Mouse (Mus musculus) brown adipose tissue, adult 24 weeks (tissue): ENCODE measurements around the gene Limk1. TPM values are rescaled to one million over a fixed set of nuclear protein-coding genes. Genes with fewer than 3 reads are reported as not detected.

Experiments
- H3K27ac ChIP-seq: fragments of 200-500 bp; replicated peaks from 2 replicates; pipeline ENCODE4 v1.5.1; 2012; ENCODE audit warnings: low read depth, mild to moderate bottlenecking, low read length
- H3K4me1 ChIP-seq: fragments of 200-500 bp; 2 replicates; pipeline ENCODE4 v1.6.1; 2012; ENCODE audit warnings: low read length, mixed read lengths; ENCODE audit not compliant: control insufficient read depth, insufficient read depth, insufficient read length
- H3K4me3 ChIP-seq: fragments of 200-500 bp; 2 replicates; pipeline ENCODE4 v1.5.1; 2012; ENCODE audit warnings: low read depth, mild to moderate bottlenecking, low read length, moderate library complexity; ENCODE audit not compliant: insufficient read depth
- polyA plus RNA-seq: library from polyadenylated mRNA; stranded (reverse); fragments of >200 nt; gene quantifications from 2 replicates; pipeline ENCODE4 v1.2.4, GENCODE M21; 2012; ENCODE audit not compliant: missing spikeins, insufficient read depth, insufficient read length

Limk1 gene
- polyA plus RNA-seq, 1 experiment: 7.5 TPM

DNA sequence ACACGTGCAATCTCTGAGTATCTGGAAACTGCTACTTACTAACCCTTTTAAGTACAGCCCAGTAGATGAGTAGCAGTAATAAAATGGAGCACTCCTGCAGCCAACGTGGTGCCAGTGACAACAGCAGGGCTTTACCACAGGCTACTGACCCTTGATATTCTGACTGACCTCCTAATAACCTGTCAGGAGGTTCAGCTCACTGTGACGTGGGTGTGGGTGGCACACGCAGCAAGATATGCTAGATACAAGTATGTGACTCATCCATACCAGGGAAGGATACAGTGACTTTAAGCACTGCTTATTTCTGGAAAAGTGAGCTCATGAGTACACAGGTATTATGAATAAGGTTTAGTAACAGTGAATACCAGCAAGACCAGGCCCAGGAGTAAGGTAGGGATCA, 58.9 kb downstream of the Limk1 start:
- Histone ChIP-seq H3K4me3 (no peak overlapping the region), H3K27ac (no peak overlapping the region), H3K4me1 (peaks cover 12% of the 10 kb centered on the region; the same call in 1 of the 2 replicates)

DNA sequence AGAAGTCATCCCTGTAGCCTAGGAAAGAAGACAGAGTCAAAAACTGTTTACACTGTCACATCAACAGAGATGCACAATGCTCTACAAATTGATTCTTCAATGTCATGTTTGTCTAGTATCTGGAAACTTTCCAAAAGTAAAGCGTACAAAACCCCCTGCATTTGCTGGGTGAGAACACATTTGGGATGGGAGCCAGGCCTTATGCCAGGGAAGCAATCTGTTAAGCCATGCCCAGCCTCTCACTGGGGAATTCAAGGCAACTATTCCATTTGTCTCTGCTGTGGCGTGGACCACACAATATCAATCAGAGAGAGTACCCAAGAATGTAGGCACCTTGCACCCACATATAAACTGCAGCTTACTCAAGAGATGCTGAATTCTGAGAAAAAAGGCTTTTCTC, 66.3 kb downstream of the Limk1 start:
- H3K27ac ChIP-seq: no peak overlapping the region
- no peaks in the 10 kb centered on the region for H3K4me1 ChIP-seq
- H3K4me3 ChIP-seq: no peak overlapping the region

DNA sequence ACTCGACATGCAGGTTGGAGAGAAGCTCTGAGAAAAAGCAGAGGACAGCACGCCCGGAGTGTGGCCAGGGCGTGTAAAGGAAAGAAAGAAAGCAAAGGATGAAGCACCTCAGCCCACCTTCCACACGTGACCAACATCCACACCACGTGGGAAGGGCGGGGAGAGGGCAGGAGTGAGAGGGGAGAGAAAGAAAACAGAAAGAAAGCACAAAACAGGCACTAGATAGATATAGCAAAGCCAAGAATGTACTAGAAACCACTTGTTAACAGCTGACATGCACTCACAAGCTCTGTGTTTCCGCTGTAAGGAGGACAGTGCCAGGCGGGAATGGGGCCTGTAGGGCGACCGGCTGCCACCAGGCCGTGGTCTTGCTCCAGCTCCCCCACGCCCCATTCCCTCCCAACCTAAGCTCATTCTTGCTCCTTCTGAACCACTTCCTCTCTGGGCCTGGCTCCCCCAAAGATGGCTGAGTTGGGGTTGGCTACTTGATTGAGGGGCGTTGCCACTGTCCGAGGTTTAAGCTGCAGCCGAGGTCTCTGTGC, 67.2 kb downstream of the Limk1 start:
- Histone ChIP-seq H3K27ac (no peak overlapping the region), H3K4me3 (no peak overlapping the region), H3K4me1 (no peaks in the 10 kb centered on the region)

DNA sequence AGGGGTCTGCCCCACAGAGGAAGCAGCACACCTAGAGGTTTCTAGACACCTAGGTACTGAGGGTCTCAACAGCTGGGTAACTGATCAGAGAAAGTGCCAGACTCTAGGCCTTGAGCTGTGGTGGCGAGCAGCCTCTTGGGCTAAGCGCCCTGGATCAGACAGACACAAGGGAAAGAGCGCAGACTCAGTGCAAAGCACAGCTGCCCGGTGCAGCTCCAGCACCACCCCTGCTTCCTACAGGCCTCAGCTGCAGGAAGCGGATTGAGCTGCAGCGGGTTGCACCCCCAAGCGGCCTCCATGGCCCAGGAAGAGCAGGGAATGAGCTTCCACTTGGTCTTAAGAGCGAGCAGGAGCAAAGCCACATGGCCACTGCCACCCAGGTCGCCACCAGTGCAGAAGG, 67.9 kb downstream of the Limk1 start:
- Histone ChIP-seq H3K27ac (no peak overlapping the region), H3K4me3 (no peak overlapping the region), H3K4me1 (no peaks in the 10 kb centered on the region)

DNA sequence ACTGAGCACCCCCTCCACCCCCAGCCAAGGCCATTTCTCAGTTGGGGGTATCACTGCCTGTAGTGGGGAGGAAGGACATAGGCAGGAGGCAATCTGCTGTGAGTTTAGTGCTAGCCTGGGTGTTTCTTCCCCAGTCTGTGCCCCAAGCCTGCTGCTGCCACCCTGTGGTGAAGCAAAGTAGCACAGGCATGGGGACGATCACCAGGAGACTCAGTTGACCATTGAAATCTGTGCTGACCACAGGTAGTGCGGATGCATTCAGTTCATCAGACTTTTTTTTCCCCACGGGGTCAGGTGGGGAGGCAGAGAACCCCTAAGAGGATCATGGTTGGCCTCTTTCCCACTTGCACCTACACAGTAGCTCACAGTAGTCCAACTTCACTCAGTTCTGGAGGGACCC, 71.3 kb downstream of the Limk1 start:
- Histone ChIP-seq H3K27ac (no peak overlapping the region), H3K4me3 (no peak overlapping the region), H3K4me1 (no peaks in the 10 kb centered on the region)

DNA sequence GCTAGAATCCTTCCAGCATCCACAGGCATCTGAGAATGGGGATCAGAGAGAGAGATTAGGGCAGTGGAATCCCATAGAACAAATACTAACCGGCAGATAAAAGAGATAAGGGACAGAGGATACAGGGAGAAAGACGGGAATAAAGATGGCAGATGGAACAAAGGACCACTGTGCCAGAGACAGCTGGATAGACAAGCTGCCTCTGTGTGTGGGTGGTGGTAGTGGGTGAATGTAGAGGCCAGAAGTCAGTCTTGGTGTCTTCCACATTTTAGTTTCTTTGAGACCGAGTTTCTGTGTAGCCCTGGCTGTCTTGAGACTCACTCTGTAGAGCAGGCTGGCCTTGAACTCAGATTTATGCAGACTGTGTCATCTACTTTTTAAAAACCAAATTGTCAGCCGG, 72.6 kb downstream of the Limk1 start:
- Histone ChIP-seq H3K4me1 (no peaks in the 10 kb centered on the region), H3K27ac (0 out of 2 replicates have a peak overlapping the region, but pooled peaks have one; percentile 1), H3K4me3 (no peak overlapping the region)

DNA sequence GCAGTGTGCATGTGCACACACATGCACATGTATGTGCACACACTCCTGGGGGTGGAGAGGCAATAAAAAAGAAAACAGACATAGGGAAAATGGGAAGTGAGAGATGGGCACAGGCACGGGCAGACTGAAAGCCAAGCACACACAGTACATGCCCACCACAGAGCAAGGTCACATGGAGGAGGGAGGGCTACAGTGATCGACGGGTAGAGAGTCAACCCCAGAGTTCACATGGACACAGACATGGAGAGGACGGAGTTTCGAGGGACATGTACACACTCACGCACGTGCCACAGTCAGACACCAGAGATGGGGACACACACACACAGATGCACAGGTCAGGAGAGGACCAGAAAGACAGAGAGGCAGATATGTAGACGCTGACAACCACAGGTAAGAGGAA, 73.0 kb downstream of the Limk1 start:
- Histone ChIP-seq H3K4me3 (no peak overlapping the region), H3K4me1 (no peaks in the 10 kb centered on the region), H3K27ac (0 out of 2 replicates have a peak overlapping the region, but pooled peaks have one; percentile 1)

DNA sequence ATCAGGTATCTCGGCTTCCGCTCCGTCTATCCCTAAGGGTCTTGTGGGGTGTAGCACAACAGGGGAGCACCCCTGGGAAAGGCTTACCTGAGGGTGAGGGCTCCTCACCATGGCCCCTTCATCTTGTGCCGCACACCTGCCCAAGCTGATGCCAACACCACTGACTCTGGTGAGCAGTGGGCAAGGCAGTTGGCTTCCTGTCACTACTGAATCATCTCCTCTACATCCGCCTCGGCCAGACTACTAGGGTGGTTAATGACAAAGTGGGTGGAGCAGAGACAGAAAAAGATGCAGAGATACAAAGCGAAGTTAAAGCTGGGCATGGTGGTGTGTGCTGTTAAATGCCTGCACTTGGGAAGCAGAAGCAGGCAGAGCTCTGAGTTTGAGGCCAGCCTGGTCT, 73.6 kb downstream of the Limk1 start, which contains the start of gene Lat2:
Lat2 (minus strand) TSS at position 224 of the 400 bp plus-strand sequence.
- H3K27ac ChIP-seq: peak within 1 kb of the TSS; percentile 61
- no peaks in the 10 kb centered on the region for H3K4me1 ChIP-seq
- peak within 1 kb of the TSS; percentile 33 for H3K4me3 ChIP-seq

DNA sequence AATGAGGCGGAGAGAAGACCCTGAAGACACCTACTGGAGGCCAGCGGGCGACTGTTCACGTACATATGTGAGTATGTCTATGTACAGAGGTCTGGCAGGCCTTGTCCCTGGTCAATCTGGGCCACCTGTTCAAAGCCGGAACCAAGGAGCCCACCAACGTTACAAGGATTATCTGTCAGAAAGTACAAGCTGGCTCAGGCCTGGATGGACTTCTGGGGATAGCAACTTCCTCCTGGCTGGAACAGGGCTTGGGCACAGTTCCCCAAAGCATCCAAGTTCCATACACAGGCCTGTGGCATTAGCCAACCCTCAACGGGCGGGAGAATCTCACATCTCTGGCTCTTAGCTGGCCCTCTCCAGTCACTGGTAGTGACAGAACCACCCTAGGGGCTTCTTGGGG, 74.1 kb downstream of the Limk1 start:
- H3K4me3 ChIP-seq: peak overlapping the region; percentile 33
- H3K27ac ChIP-seq: peak overlapping the region; percentile 61

DNA sequence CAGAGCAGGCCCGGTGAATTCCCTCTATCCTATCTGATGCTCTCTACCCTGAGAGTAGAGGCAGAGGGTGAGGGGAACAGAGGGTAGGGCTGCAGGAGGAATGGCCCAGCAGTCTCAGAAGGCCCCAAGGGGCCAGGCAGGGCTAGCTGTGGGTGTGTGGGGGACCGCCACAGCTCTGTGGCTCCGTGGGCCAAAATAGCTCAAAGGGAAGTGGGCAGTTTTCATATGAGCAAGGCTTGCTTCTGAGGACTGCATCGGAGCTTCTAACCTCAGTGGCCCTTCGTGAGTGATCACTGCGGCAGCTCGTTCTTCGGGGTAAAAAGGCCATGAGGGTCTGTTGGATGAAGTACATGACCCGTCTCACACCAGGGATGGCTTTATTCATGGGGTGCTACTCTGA, 74.7 kb downstream of the Limk1 start:
- Histone ChIP-seq H3K4me1 (no peaks in the 10 kb centered on the region), H3K4me3 (peak overlapping the region; percentile 33; the same call in 1 of the 2 replicates), H3K27ac (peak overlapping the region; percentile 61)

More for the DNA sequence above, 74.1 kb downstream of the Limk1 start:
- no peaks in the 10 kb centered on the region for H3K4me1 ChIP-seq

DNA sequence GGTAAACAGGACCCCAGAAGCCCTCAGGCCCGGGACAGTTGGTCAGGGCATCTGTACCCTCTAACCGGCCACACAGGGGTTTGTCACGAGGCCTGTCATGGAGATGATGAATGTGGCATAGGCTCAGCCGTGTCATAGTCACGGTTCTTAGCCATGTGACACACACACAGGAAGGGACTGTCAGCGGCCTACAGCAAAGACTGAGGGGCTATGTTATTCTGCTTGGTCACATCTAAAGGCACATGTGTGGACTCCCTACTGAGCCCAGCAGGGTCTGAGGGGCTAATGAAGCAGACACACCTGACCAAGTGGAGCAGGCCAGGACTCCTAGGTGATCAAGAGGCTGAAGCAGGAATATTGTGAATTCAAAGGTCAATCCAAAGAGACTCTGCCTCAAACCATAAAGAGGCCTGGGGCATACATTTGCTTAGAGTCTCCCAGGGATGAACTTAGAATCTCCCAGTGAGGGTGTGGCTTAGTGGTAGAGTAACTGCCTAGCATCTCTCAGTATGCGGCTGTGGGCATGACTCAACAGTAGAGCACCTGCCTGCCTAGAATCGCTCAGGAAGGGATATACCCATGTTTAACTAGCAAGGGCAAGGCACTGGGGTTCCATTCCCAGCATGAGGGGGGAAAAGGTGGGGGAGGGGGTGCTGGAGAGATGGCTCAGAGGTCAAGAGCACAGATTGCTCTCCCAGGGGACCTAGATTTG, 76.4 kb downstream of the Limk1 start:
- Histone ChIP-seq H3K4me1 (no peaks in the 10 kb centered on the region), H3K4me3 (no peak overlapping the region), H3K27ac (no peak overlapping the region)

DNA sequence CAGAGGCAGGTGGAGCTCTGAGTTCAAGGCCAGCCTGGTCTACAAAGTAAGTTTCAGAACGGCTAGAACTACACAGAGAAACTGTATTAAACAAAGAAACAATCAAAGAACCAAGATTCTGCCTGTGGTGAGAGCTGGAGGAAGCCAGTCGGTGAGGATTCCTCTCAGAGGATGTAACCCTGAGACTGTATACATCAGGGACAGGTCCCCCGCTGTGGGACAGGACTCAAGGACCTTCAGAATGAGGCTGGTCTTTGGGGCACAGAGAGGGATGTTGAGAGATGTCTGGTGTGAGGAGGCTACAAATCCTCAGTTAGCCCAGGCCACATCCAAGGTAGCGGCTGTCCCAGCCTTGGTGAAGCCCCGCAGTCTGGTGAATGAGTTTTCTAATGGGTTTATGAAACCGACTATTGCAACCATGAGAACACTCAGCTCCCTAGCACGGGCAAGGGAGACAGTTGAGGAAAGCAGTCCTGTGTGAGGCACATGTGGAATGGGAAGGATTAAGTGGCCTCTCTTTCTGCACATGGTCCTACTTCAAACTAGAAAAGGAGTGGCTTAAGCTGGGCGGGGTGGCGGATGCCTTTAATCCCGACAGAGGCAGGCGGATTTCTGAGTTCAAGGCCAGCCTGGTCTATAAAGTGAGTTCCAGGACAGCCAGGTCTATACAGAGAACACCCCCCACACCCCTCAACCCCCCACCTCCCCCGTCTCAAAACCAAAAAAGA, 78.3 kb downstream of the Limk1 start:
- H3K27ac ChIP-seq: no peak overlapping the region
- H3K4me3 ChIP-seq: no peak overlapping the region
- H3K4me1 ChIP-seq: no peaks in the 10 kb centered on the region

DNA sequence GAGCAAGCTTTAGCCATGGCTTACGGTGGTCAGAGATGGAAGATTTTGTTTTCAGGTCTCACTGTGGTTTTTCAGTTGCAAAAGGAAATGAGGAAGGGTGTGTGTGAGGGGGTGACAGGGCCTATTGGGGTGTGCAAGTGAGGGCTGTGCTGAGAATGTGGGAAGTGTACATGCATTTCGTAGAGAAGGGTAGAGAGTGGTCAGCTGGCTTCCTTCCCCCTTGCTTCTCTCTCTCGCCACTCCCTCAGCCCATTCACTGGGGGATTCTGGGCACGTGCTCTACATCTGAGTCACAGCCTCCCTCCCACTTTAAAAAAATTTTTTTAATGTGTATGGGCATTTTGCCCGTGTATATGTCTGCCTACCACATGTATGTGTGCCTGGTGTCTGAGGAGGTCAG, 81.3 kb downstream of the Limk1 start:
- Histone ChIP-seq H3K4me3 (no peak overlapping the region), H3K4me1 (no peaks in the 10 kb centered on the region), H3K27ac (no peak overlapping the region)

DNA sequence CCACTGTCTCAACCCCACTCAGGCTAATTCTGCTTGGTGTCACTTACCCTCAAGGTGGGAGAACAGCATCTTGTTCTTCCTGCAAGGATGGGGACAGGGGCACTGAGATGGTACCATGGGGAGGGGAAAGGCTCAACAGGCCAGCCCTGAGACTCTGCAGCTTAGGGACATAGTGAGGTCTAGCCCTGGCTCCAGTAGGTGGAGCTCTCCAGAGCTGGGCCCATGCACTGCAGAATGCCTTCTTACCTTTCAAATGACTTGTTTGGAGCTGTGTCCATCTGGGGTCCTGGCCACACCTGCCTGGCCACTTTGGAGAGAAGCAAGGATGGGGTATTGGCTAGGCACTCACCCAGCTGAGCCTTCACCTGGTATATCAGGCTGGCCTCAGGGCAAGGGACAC, 82.1 kb downstream of the Limk1 start:
- no peaks in the 10 kb centered on the region for H3K4me1 ChIP-seq
- H3K4me3 ChIP-seq: no peak overlapping the region
- H3K27ac ChIP-seq: no peak overlapping the region
